Mouse (Mus musculus): ENCODE results near the gene Olfr807. TPM values are rescaled to one million over a fixed set of nuclear protein-coding genes. Genes with fewer than 3 reads are reported as not detected.

The Olfr807 gene
- polyA plus RNA-seq (2015; fragmentation: Nextera tagmentation; extraction: Ambion mirVana): not detected in 2 replicates

- H3K27me3 ChIP-seq (ENCODE audit: control insufficient read depth, insufficient read depth, low read length): no peaks in the 10 kb centered on the region
- ATAC-seq (ENCODE audit: insufficient read depth, low FRiP score): no peak
- 92% methylated on average over 1 of the region's 1 CpGs for WGBS
- H3K4me2 ChIP-seq (ENCODE audit: low read depth, low read length): no peak within 1 kb of the TSS
- H3K9me3 ChIP-seq (replicated peaks; ENCODE audit: control insufficient read depth, low read length): no peaks in the 10 kb centered on the region
- H3K4me3 ChIP-seq (replicated peaks; ENCODE audit: low read length): no peak within 1 kb of the TSS
- H3K4me1 ChIP-seq (ENCODE audit: control insufficient read depth, insufficient read depth, low read length): no peaks in the 10 kb centered on the region
- H3K27ac ChIP-seq (ENCODE audit: low read length): no peak within 1 kb of the TSS
- H3K36me3 ChIP-seq (ENCODE audit: control insufficient read depth, insufficient read depth, low read length): no peaks in the 10 kb centered on the region
- no peak within 1 kb of the TSS for H3K9ac ChIP-seq (ENCODE audit: low read length)
Measured at GRCm38 (mm10) chr10:129757693-129758092, at the start of gene Olfr807. Gene Olfr807 (minus strand): TSS chr10:129757793.

GRCm38 (mm10) chr10:129804296-129804695 is 46.7 kb upstream of the Olfr807 start, which contains the start of gene Olfr811:
Gene Olfr811 (minus strand): TSS chr10:129804396.
- Histone ChIP-seq H3K27ac (ENCODE audit: low read length) (no peak within 1 kb of the TSS), H3K36me3 (ENCODE audit: control insufficient read depth, insufficient read depth, low read length) (no peaks in the 10 kb centered on the region), H3K4me1 (ENCODE audit: control insufficient read depth, insufficient read depth, low read length) (no peaks in the 10 kb centered on the region), H3K9me3 (replicated peaks; ENCODE audit: control insufficient read depth, low read length) (no peaks in the 10 kb centered on the region), H3K4me3 (replicated peaks; ENCODE audit: low read length) (no peak within 1 kb of the TSS), H3K9ac (ENCODE audit: low read length) (no peak within 1 kb of the TSS), H3K4me2 (ENCODE audit: low read depth, low read length) (no peak within 1 kb of the TSS), H3K27me3 (ENCODE audit: control insufficient read depth, insufficient read depth, low read length) (no peaks in the 10 kb centered on the region)
- no peak for ATAC-seq (ENCODE audit: insufficient read depth, low FRiP score)
- 74% methylated on average over 4 of the region's 4 CpGs for WGBS

- Histone ChIP-seq H3K4me1 (ENCODE audit: control insufficient read depth, insufficient read depth, low read length) (no peaks in the 10 kb centered on the region), H3K27me3 (ENCODE audit: control insufficient read depth, insufficient read depth, low read length) (no peaks in the 10 kb centered on the region), H3K4me2 (ENCODE audit: low read depth, low read length) (no peak within 1 kb of the TSS), H3K4me3 (replicated peaks; ENCODE audit: low read length) (no peak within 1 kb of the TSS), H3K9ac (ENCODE audit: low read length) (no peak within 1 kb of the TSS), H3K9me3 (replicated peaks; ENCODE audit: control insufficient read depth, low read length) (no peaks in the 10 kb centered on the region), H3K36me3 (ENCODE audit: control insufficient read depth, insufficient read depth, low read length) (no peaks in the 10 kb centered on the region), H3K27ac (ENCODE audit: low read length) (no peak within 1 kb of the TSS)
- no peak for ATAC-seq (ENCODE audit: insufficient read depth, low FRiP score)
Measured at GRCm38 (mm10) chr10:129794817-129795216, 37.2 kb upstream of the Olfr807 start, which contains the start of gene Olfr810. Gene Olfr810 (minus strand): TSS chr10:129794917.

- no peak overlapping the region for H3K27ac ChIP-seq (ENCODE audit: low read length)
- no peaks in the 10 kb centered on the region for H3K4me1 ChIP-seq (ENCODE audit: control insufficient read depth, insufficient read depth, low read length)
- no peaks in the 10 kb centered on the region for H3K27me3 ChIP-seq (ENCODE audit: control insufficient read depth, insufficient read depth, low read length)
- no peak overlapping the region for H3K9ac ChIP-seq (ENCODE audit: low read length)
- no peaks in the 10 kb centered on the region for H3K36me3 ChIP-seq (ENCODE audit: control insufficient read depth, insufficient read depth, low read length)
- no peak for ATAC-seq (ENCODE audit: insufficient read depth, low FRiP score)
- H3K4me2 ChIP-seq (ENCODE audit: low read depth, low read length): no peak overlapping the region
- H3K4me3 ChIP-seq (replicated peaks; ENCODE audit: low read length): no peak overlapping the region
- H3K9me3 ChIP-seq (replicated peaks; ENCODE audit: control insufficient read depth, low read length): no peaks in the 10 kb centered on the region
Measured at GRCm38 (mm10) chr10:129778123-129778522, 20.5 kb upstream of the Olfr807 start.

GRCm38 (mm10) chr10:129774338-129774737 is 16.7 kb upstream of the Olfr807 start, which contains the start of gene Olfr809:
Gene Olfr809 (plus strand): TSS chr10:129774638.
- H3K4me1 ChIP-seq (ENCODE audit: control insufficient read depth, insufficient read depth, low read length): no peaks in the 10 kb centered on the region
- H3K27me3 ChIP-seq (ENCODE audit: control insufficient read depth, insufficient read depth, low read length): no peaks in the 10 kb centered on the region
- H3K4me3 ChIP-seq (replicated peaks; ENCODE audit: low read length): no peak within 1 kb of the TSS
- no peaks in the 10 kb centered on the region for H3K9me3 ChIP-seq (replicated peaks; ENCODE audit: control insufficient read depth, low read length)
- no peaks in the 10 kb centered on the region for H3K36me3 ChIP-seq (ENCODE audit: control insufficient read depth, insufficient read depth, low read length)
- no peak within 1 kb of the TSS for H3K27ac ChIP-seq (ENCODE audit: low read length)
- ATAC-seq (ENCODE audit: insufficient read depth, low FRiP score): no peak
- no peak within 1 kb of the TSS for H3K9ac ChIP-seq (ENCODE audit: low read length)
- H3K4me2 ChIP-seq (ENCODE audit: low read depth, low read length): no peak within 1 kb of the TSS

- H3K9me3 ChIP-seq (replicated peaks; ENCODE audit: control insufficient read depth, low read length): no peaks in the 10 kb centered on the region
- no peak for ATAC-seq (ENCODE audit: insufficient read depth, low FRiP score)
- no peak within 1 kb of the TSS for H3K4me2 ChIP-seq (ENCODE audit: low read depth, low read length)
- no peaks in the 10 kb centered on the region for H3K4me1 ChIP-seq (ENCODE audit: control insufficient read depth, insufficient read depth, low read length)
- no peak within 1 kb of the TSS for H3K27ac ChIP-seq (ENCODE audit: low read length)
- 92% methylated on average over 1 of the region's 1 CpGs for WGBS
- H3K4me3 ChIP-seq (replicated peaks; ENCODE audit: low read length): no peak within 1 kb of the TSS
- no peaks in the 10 kb centered on the region for H3K27me3 ChIP-seq (ENCODE audit: control insufficient read depth, insufficient read depth, low read length)
- H3K36me3 ChIP-seq (ENCODE audit: control insufficient read depth, insufficient read depth, low read length): no peaks in the 10 kb centered on the region
- H3K9ac ChIP-seq (ENCODE audit: low read length): no peak within 1 kb of the TSS
Measured at GRCm38 (mm10) chr10:129765182-129765581, 7.6 kb upstream of the Olfr807 start, which contains the start of gene Olfr808. Gene Olfr808 (plus strand): TSS chr10:129765482.

- no peaks in the 10 kb centered on the region for H3K4me1 ChIP-seq (ENCODE audit: control insufficient read depth, insufficient read depth, low read length)
- H3K9ac ChIP-seq (ENCODE audit: low read length): no peak within 1 kb of the TSS
- H3K4me2 ChIP-seq (ENCODE audit: low read depth, low read length): no peak within 1 kb of the TSS
- no peaks in the 10 kb centered on the region for H3K27me3 ChIP-seq (ENCODE audit: control insufficient read depth, insufficient read depth, low read length)
- no peaks in the 10 kb centered on the region for H3K36me3 ChIP-seq (ENCODE audit: control insufficient read depth, insufficient read depth, low read length)
- no peaks in the 10 kb centered on the region for H3K9me3 ChIP-seq (replicated peaks; ENCODE audit: control insufficient read depth, low read length)
- ATAC-seq (ENCODE audit: insufficient read depth, low FRiP score): no peak
- no peak within 1 kb of the TSS for H3K27ac ChIP-seq (ENCODE audit: low read length)
- H3K4me3 ChIP-seq (replicated peaks; ENCODE audit: low read length): no peak within 1 kb of the TSS
Measured at GRCm38 (mm10) chr10:129741821-129742220, 15.8 kb downstream of the Olfr807 start, which contains the start of gene Olfr806. Gene Olfr806 (minus strand): TSS chr10:129741921.

GRCm38 (mm10) chr10:129729275-129729674 is 28.3 kb downstream of the Olfr807 start, which contains the start of gene Olfr805:
Gene Olfr805 (minus strand): TSS chr10:129729375.
- no peak for ATAC-seq (ENCODE audit: insufficient read depth, low FRiP score)
- Histone ChIP-seq H3K4me3 (replicated peaks; ENCODE audit: low read length) (no peak within 1 kb of the TSS), H3K27ac (ENCODE audit: low read length) (no peak within 1 kb of the TSS), H3K9ac (ENCODE audit: low read length) (no peak within 1 kb of the TSS), H3K27me3 (ENCODE audit: control insufficient read depth, insufficient read depth, low read length) (no peaks in the 10 kb centered on the region), H3K36me3 (ENCODE audit: control insufficient read depth, insufficient read depth, low read length) (no peaks in the 10 kb centered on the region), H3K9me3 (replicated peaks; ENCODE audit: control insufficient read depth, low read length) (no peaks in the 10 kb centered on the region), H3K4me2 (ENCODE audit: low read depth, low read length) (no peak within 1 kb of the TSS), H3K4me1 (ENCODE audit: control insufficient read depth, insufficient read depth, low read length) (no peaks in the 10 kb centered on the region)
- 94% methylated on average over 2 of the region's 2 CpGs for WGBS

All from stomach, embryonic 16.5 days (tissue).